Mouse (Mus musculus) frontal cortex, postnatal 10 days (tissue): ENCODE data around the gene Hist2h3c2.

Experiments
- DNase-seq, 2 experiments: peaks; one replicate each; pipeline ENCODE4 v3.0.0; 2022; ENCODE audit warnings: low spot score in 2 of 2, mixed read lengths in 1 of 2

The Hist2h3c2 gene

DNA sequence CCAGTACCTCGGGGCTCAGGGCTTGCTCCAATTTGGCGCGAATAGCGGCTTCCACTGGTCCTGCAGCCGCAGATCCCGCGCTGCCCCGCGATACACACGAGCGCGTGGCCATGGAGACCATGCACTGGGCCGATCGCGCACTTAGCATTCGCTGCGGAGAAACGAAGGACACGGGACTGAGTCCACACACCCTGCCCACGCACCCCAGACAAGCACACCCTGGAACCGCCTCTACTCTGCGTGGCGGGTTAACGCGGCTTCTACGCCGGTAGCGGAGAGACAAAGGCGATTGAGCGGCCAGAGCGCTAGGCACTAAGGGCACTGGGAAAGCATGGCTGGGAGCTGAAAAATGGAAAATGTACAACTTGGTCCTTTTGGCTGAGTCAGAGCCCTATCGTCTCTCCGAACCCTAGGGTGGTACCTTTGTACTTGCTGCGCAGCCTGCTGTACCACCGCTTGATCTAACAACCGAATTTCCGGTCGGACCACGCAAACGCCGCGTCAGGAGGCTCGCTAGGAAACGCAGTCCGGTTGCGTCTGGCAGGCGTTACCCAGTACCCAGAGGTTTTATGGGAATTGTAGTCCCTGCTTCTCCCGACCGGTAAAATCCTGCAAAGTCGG, 41.7 kb downstream of the Hist2h3c2 start:
- DNase-seq: peak; percentile 85 to 89

DNA sequence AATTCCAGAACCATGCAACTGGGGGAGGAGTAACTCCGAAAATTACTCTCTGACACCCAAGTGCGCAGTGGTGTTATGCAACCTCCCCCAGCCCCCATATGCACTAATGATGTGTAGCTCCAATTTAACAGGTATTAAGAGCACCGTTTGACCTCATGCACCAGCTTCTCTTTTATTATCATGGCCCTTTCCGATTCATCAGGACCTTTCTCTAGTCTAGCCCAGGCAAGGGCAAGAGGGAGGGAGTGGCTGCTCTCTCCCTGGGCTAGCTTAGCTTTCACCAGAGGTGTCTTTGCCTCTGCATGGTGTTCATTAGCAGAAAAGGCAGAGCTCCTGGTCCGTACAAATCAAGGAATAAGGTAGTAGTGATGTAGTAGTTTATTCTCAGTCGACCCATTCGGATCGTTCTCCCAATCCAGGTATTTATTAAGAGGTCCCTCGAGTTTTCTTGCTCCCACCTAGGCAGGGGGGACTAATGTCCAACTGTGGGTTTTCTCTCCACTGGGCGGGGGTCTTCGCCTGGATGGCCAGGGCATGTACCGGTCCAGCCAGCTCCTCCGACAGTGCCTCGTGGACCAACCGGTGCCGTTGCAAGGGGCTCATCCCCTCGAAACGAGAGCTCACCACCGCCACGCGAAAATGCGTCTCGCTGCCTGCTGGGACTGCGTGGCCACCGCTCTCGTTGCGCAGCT, 42.3 kb downstream of the Hist2h3c2 start:
- DNase-seq: no peak

DNA sequence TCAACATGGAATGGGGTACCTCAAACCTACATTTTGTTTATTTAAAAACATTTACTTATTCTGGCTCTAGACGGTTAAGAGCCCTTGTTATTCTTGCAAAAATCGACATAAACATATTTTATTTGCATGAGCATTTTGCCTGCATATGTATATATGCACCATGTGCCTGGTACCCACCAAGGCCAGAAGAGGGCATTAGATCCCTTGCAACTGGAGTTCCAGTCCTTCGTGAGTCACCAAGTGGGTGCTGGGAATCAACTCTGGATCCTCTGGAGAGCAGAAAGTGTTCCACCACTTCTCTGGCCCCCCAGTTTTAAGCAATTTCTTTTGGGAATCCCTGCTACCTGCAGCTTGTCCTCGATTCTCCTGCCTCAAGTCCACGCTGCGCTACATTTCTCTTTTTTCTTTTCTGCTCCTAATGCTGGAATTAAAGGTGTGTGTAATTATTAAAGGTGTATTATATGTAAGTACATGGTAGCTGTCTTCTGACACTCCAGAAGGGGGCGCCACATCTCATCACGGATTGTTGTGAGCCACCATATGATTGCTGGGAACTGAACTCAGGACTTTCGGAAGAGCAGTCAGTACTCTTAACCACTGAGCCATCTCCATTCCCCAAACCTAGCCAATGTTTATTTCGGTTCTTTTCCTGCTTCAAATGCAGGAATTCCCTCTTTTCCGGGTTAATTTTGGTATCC, 43.2 kb downstream of the Hist2h3c2 start:
- no peak for DNase-seq

DNA sequence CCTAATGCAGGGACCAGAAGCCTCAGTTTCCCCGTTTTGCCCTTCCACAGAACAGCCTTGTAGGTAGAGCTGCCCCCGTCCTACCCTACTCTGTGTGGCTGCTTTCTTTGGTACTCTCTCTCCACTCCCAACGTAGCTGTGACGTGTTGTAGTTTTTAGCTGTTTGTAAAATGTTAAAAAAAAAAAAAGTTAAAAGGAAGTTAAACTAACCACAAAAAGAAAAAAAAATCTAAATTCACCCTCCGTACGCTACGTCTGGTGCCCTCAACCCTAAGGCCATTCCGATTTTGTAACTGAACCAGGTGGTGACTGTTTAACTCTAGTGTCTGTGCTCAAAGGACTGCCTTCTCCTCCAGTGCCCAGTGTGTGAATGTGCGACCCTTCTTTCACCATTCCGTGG, 44.0 kb downstream of the Hist2h3c2 start:
- DNase-seq: no peak

DNA sequence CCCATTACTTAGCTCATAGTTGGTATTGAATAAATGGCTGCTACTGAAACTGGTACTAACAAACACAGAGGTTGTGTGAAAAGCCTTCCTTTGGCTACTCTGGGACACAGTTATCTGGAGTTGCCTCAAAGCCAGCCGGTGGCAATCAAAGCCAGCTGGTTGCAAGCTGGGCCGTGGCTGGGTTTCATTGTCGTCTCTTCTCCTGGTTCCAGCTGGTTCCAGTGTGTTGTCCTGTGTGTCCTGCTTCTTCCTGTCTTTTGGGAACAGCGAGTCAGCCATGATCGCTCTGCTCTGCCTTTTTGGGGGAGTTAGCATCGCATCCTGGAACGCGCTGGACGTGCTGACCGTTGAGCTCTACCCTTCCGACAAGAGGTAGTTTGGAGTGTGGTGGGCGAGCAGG, 46.0 kb downstream of the Hist2h3c2 start:
- DNase-seq: no peak
